Mouse (Mus musculus) effector memory CD4-positive, alpha-beta T cell, adult 7 months (primary cell): ENCODE data around the gene Nr4a2. TPM values are rescaled to one million over a fixed set of nuclear protein-coding genes. Genes with fewer than 3 reads are reported as not detected.

ENCODE experiments used
- polyA plus RNA-seq: library from polyadenylated mRNA; unstranded; fragments of 100-300 nt; shearing (Covaris generic); gene quantifications from one replicate; pipeline ENCODE4 v1.2.1, GENCODE M21; 2017

Nr4a2 gene
- 523 TPM for polyA plus RNA-seq

DNA sequence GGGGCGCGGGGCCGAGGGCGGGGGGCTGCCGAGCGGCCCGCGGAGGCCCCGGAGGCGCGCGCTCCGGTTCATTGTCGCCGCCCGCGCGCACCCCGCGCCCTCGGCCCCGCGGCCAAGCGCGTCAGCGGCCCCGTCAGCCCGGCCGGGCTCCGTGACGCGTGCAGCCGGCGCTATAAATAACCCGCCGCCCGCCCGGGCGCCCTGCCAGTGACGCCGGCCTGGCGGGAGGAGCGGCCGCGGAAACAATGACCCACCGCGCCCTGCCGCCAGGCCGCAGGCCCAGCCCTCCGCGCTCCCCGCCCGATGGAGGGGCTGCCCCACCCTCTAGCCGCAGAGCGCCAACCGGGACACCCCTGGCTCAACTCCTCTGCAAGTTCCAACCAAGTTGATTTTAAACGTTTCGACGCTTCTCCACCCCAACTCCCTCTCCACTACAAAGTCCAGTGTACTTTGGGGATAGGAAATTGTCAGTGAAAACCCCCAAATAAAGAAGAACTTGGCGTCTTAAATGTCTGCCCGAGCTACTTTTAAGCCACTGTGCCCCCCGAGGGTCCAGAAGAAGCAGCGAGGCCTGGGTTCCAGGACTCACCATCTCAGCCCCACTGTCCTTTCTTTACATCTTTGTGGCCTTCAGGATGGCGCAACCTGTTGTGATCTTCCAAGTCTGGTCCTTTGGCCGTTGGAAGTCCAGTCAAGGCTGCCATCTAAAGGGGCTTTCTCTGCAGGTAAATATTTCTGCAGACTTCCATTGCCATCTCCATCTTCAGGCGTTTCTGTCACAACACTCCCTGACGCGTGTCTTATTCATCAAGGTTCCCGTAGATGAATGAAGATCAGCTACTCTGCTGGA, at the start of gene Nr4a2:
Gene Nr4a2 (minus strand): TSS at position 13 of the 850 bp plus-strand sequence.

Other genes with a start within 250 kb of the Nr4a2 start
- 20.9 TPM for gene Gpd2, start 113.6 kb upstream of the Nr4a2 start, polyA plus RNA-seq